Mouse (Mus musculus): ENCODE measurements at regions not wholly inside any gene's neighbourhood (a gene's known extent, or its start where the extent isn't known, plus 50 kb on each side); places are given as distances from the start of the nearest gene placed in this dataset.

DNA sequence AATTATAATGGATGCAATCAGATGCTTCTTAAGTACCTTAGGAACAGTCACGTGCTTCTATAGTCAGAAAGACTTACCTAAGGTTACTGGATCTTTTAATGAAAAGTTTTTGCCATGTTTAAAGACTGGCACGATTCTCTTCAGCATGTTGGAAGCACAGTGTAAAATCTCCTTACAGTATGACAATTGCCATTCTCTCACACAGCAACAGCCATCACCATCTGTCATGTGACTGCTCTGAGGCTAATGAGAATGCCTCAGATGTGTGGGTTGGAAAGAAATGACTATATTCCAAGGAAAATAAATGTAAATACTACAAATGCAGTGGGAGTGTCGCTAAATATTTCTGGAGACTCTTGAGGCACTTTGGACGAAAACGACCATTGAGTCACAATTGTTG is 670.8 kb downstream of the Cetn3 start:
- TF ChIP-seq CTCF (conservative IDR thresholded peaks at IDR 0.05; ENCODE audit: low read length): no peak
- no peak for TF ChIP-seq NANOG (IDR thresholded peaks at IDR 0.05; ENCODE audit: borderline replicate concordance, low read length)

Measured in E14TG2a.4 (cell line).